Mouse (Mus musculus) spleen, adult 2 months (tissue): Measurements from ENCODE around the gene Kcnk16.

Source experiments
- CTCF ChIP-seq: fragments of 200-500 bp; IDR thresholded peaks from 2 replicates; pipeline ENCODE4 v1.5.1; 2011; ENCODE audit warnings: mild to moderate bottlenecking, inconsistent platforms; ENCODE audit not compliant: insufficient read depth, insufficient read length, insufficient replicate concordance; ENCODE audit errors: extremely low read depth
- POLR2A ChIP-seq: fragments of 200-500 bp; IDR thresholded peaks from 2 replicates; pipeline ENCODE4 v1.6.1; 2011; ENCODE audit warnings: low read depth, low read length, inconsistent platforms

GRCm38 (mm10) chr14:20226488-20226887, 42.5 kb downstream of the Kcnk16 start:
- TF ChIP-seq CTCF (no peak), POLR2A (no peak)
